Mouse (Mus musculus): ENCODE measurements around the gene Rasgef1b.

Rasgef1b gene

GRCm38 (mm10) chr5:99370636-99371035, 358.2 kb downstream of the Rasgef1b start:
- DNase-seq (ENCODE audit: low spot score) = no peak

GRCm38 (mm10) chr5:99369256-99369655, 359.6 kb downstream of the Rasgef1b start:
- DNase-seq (ENCODE audit: low spot score) = no peak

GRCm38 (mm10) chr5:99368615-99369014, 360.2 kb downstream of the Rasgef1b start:
- DNase-seq (ENCODE audit: low spot score) = no peak

- no peak for DNase-seq (ENCODE audit: low spot score)
Measured at GRCm38 (mm10) chr5:99360531-99360930, 368.3 kb downstream of the Rasgef1b start.

- no peak for DNase-seq (ENCODE audit: low spot score)
Measured at GRCm38 (mm10) chr5:99359251-99359650, 369.6 kb downstream of the Rasgef1b start.

GRCm38 (mm10) chr5:99354640-99355132, 374.2 kb downstream of the Rasgef1b start:
- peak; percentile 35 for DNase-seq (ENCODE audit: low spot score)

GRCm38 (mm10) chr5:99350030-99350429, 378.8 kb downstream of the Rasgef1b start:
- no peak for DNase-seq (ENCODE audit: low spot score)

GRCm38 (mm10) chr5:99348257-99348849, 380.5 kb downstream of the Rasgef1b start:
- DNase-seq (ENCODE audit: low spot score) = peak; percentile 43

GRCm38 (mm10) chr5:99342527-99342926, 386.3 kb downstream of the Rasgef1b start:
- no peak for DNase-seq (ENCODE audit: low spot score)

GRCm38 (mm10) chr5:99340311-99340989, 388.4 kb downstream of the Rasgef1b start:
- DNase-seq (ENCODE audit: low spot score) = no peak

- DNase-seq (ENCODE audit: low spot score) = peak; percentile 86
Measured at GRCm38 (mm10) chr5:99339790-99340189, 389.1 kb downstream of the Rasgef1b start.

GRCm38 (mm10) chr5:99338826-99339225, 390.0 kb downstream of the Rasgef1b start:
- no peak for DNase-seq (ENCODE audit: low spot score)

GRCm38 (mm10) chr5:99336427-99336826, 392.4 kb downstream of the Rasgef1b start:
- peak; percentile 76 for DNase-seq (ENCODE audit: low spot score)

- no peak for DNase-seq (ENCODE audit: low spot score)
Measured at GRCm38 (mm10) chr5:99334017-99334416, 394.8 kb downstream of the Rasgef1b start.

- DNase-seq (ENCODE audit: low spot score) = peak; percentile 35
Measured at GRCm38 (mm10) chr5:99332021-99332420, 396.8 kb downstream of the Rasgef1b start.

- DNase-seq (ENCODE audit: low spot score) = no peak
Measured at GRCm38 (mm10) chr5:99329065-99329464, 399.8 kb downstream of the Rasgef1b start.

- DNase-seq (ENCODE audit: low spot score) = peak; percentile 29
Measured at GRCm38 (mm10) chr5:99327019-99327418, 401.8 kb downstream of the Rasgef1b start.

GRCm38 (mm10) chr5:99325301-99325700, 403.6 kb downstream of the Rasgef1b start:
- no peak for DNase-seq (ENCODE audit: low spot score)

GRCm38 (mm10) chr5:99320783-99321182, 408.1 kb downstream of the Rasgef1b start:
- no peak for DNase-seq (ENCODE audit: low spot score)

GRCm38 (mm10) chr5:99297939-99298338, 430.9 kb downstream of the Rasgef1b start:
- DNase-seq (ENCODE audit: low spot score) = no peak

GRCm38 (mm10) chr5:99296348-99296747, 432.5 kb downstream of the Rasgef1b start:
- DNase-seq (ENCODE audit: low spot score) = no peak

- DNase-seq (ENCODE audit: low spot score) = no peak
Measured at GRCm38 (mm10) chr5:99292287-99292851, 436.5 kb downstream of the Rasgef1b start.
